Mouse (Mus musculus) adrenal gland, adult 10 weeks (tissue): ENCODE data around the gene Defb30. TPM values are rescaled to one million over a fixed set of nuclear protein-coding genes. Genes with fewer than 3 reads are reported as not detected.

ENCODE experiments used
- polyA plus RNA-seq: library from polyadenylated mRNA; stranded (reverse); fragments of 350-450 nt; fragmentation: Illumina TruSeq; extraction: RNeasy Lipid Tissue Mini Kit (QIAGEN cat#74804); gene quantifications from one replicate; pipeline ENCODE4 v1.2.3, GENCODE M21; 2014; ENCODE audit warnings: low read depth, low replicate concordance

Defb30 gene
- not detected for polyA plus RNA-seq

GRCm38 (mm10) chr14:63049910-63050370 is at the start of gene Defb30:
Defb30 (minus strand) TSS chr14:63049960.

GRCm38 (mm10) chr14:63046691-63047090 is 3.1 kb downstream of the Defb30 start, which contains the start of gene Defb42:
Defb42 (plus strand) TSS chr14:63046991.

GRCm38 (mm10) chr14:63011471-63011870 is 38.3 kb downstream of the Defb30 start, which contains the start of gene Defb43:
Defb43 (plus strand) TSS chr14:63011771.

GRCm38 (mm10) chr14:62997777-62998176 is 52.0 kb downstream of the Defb30 start, which contains the start of gene Defb47:
Defb47 (plus strand) TSS chr14:62998077.

GRCm38 (mm10) chr14:62984410-62984809 is 65.3 kb downstream of the Defb30 start, which contains the start of gene Defb48:
Defb48 (minus strand) TSS chr14:62984510.

Other genes with a start within 250 kb of the Defb30 start
- gene Wdfy2, start 212.3 kb downstream of the Defb30 start, polyA plus RNA-seq, result 55.2 TPM
- gene Defb48, start 65.5 kb downstream of the Defb30 start, polyA plus RNA-seq, result not detected
- not detected for gene Defb47, start 51.9 kb downstream of the Defb30 start, polyA plus RNA-seq
- gene Defb43, start 38.2 kb downstream of the Defb30 start, polyA plus RNA-seq, result not detected
- 0.82 TPM for gene Defb42, start 3.0 kb downstream of the Defb30 start, polyA plus RNA-seq